Mouse (Mus musculus): ENCODE data around the gene Bcap31. TPM values are rescaled to one million over a fixed set of nuclear protein-coding genes. Genes with fewer than 3 reads are reported as not detected.
A peak's percentile ranks its signal among the peaks of the same experiment; 100 is the strongest.

Gene Bcap31
- polyA plus RNA-seq, 1 experiment, result 185 TPM

DNA sequence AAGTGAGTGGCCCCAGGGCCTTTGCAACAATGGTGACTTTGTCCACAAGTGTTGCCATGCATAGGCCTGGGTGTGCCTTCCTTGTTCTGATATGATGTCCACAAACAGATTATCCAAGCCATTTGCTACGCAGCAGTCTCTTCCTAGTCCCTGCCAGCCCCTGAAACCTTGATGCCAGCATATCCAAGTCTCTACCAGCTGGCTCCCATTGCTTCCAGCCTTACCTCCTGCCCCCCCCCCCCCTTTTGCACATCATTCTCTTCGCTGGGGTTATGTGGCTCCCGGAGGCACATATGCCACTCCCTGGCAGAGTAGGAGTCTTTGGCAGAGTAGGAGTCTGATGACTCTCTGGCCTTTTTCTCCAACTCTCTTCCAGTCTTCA is 55.7 kb downstream of the Bcap31 start:
- H3K36me3 ChIP-seq (ENCODE audit: control insufficient read depth, insufficient read depth), result no peaks in the 10 kb centered on the region
- peaks cover 9% of the 10 kb centered on the region for H3K27me3 ChIP-seq (ENCODE audit: control insufficient read depth, insufficient read depth, insufficient read length)
- no peak overlapping the region for H3K4me3 ChIP-seq (ENCODE audit: insufficient read depth, poor library complexity, severe bottlenecking)
- no peaks in the 10 kb centered on the region for H3K79me3 ChIP-seq (ENCODE audit: low read depth)
- TF ChIP-seq USF1 (IDR thresholded peaks at IDR 0.05; ENCODE audit: low read depth) (no peak), CEBPB (IDR thresholded peaks at IDR 0.05; ENCODE audit: low read depth) (no peak), MYOD1 (IDR thresholded peaks at IDR 0.05; ENCODE audit: control insufficient read depth, insufficient read length, low read depth) (no peak), MAX (IDR thresholded peaks at IDR 0.05) (no peak), MYOG (IDR thresholded peaks at IDR 0.05; ENCODE audit: control insufficient read depth, extremely low read depth, insufficient read length) (no peak), FOSL1 (IDR thresholded peaks at IDR 0.05; ENCODE audit: insufficient read depth, low read length, poor library complexity, severe bottlenecking) (no peak)
- H3ac ChIP-seq (ENCODE audit: control insufficient read depth, insufficient read length, low read depth), result no peak overlapping the region
- no peaks in the 10 kb centered on the region for H3K79me2 ChIP-seq (ENCODE audit: control insufficient read depth, insufficient read depth)

DNA sequence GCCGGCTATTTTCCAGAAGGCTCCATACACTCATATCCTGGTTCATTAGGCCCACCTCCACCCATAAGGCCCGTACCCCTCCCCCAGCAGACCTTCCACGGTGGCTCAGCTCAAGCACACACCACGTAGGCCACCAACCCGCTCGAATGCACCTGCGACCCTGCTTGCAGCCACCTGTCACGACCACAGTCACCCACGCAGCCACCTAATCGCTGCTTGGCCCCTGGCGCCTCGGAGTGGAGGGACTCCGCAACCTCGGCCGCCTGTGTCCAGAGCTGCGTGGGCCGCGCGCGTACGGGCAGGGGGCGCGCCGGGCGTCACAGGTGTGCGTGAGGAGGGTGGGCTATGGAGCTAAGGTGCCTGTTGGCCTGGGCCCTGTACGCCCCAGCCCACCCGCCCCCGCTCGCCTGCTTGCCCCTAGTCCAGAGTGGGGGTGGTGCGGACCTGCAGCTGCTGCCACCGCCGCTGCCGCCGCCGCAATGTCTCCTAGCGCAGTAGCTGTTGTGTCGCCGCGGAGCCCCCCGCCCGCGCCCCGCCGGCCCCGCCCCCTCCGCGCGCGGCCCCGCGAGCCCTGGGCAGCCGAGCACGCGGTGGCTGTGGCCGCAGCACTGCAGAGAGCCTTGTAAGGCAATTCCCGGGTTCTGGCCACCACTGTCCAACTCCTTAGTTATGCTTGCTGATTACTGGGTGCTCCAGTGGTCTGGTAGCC is 56.2 kb downstream of the Bcap31 start, which contains the start of gene Pnck:
Gene Pnck (minus strand): TSS at position 543 of the 709 bp plus-strand sequence.
- Histone ChIP-seq H3ac (ENCODE audit: control insufficient read depth, insufficient read length, low read depth) (no peak within 1 kb of the TSS), H3K4me3 (ENCODE audit: insufficient read depth, poor library complexity, severe bottlenecking) (no peak within 1 kb of the TSS), H3K36me3 (ENCODE audit: control insufficient read depth, insufficient read depth) (no peaks in the 10 kb centered on the region), H3K79me3 (ENCODE audit: low read depth) (no peaks in the 10 kb centered on the region), H3K27me3 (ENCODE audit: control insufficient read depth, insufficient read depth, insufficient read length) (peaks cover 9% of the 10 kb centered on the region), H3K79me2 (ENCODE audit: control insufficient read depth, insufficient read depth) (no peaks in the 10 kb centered on the region)
- TF ChIP-seq MYOD1 (IDR thresholded peaks at IDR 0.05; ENCODE audit: control insufficient read depth, insufficient read length, low read depth) (no peak), USF1 (IDR thresholded peaks at IDR 0.05; ENCODE audit: low read depth) (no peak), FOSL1 (IDR thresholded peaks at IDR 0.05; ENCODE audit: insufficient read depth, low read length, poor library complexity, severe bottlenecking) (no peak), CEBPB (IDR thresholded peaks at IDR 0.05; ENCODE audit: low read depth) (no peak), MYOG (IDR thresholded peaks at IDR 0.05; ENCODE audit: control insufficient read depth, extremely low read depth, insufficient read length) (no peak), CTCF (IDR thresholded peaks at IDR 0.05; ENCODE audit: control insufficient read depth, insufficient read depth, insufficient read length) (no peak), MAX (IDR thresholded peaks at IDR 0.05) (no peak)

DNA sequence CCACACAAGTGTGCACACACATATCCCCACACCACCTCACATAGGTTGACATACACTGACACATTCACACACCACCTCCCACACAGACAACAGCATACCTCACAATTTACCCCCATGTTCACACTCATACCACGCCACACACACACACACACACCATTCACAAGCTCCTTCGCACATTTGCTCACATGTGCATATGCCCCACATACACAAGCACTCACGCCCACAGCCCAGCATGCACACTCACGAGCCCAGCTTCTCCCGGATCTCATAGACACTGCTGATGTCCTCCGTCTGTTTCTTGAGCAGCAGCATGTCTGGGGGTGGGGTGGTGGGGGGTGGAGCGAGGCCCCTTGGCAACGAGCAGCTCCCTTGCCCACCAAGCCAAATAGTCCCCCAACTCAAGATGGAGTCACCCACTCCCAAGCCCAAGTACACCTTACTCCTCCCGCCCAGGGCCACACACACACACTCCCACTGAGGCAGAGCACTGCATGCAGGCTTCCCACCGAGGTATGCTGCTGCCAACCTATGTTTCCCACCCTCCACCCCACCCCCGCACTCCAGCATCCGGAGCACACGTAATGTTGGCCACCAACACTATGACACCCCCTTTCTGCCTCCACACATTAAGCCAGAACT is 56.9 kb downstream of the Bcap31 start:
- Histone ChIP-seq H3K79me3 (ENCODE audit: low read depth) (no peaks in the 10 kb centered on the region), H3ac (ENCODE audit: control insufficient read depth, insufficient read length, low read depth) (no peak overlapping the region), H3K79me2 (ENCODE audit: control insufficient read depth, insufficient read depth) (no peaks in the 10 kb centered on the region), H3K36me3 (ENCODE audit: control insufficient read depth, insufficient read depth) (no peaks in the 10 kb centered on the region), H3K27me3 (ENCODE audit: control insufficient read depth, insufficient read depth, insufficient read length) (peaks cover 9% of the 10 kb centered on the region), H3K4me3 (ENCODE audit: insufficient read depth, poor library complexity, severe bottlenecking) (no peak overlapping the region)
- TF ChIP-seq FOSL1 (IDR thresholded peaks at IDR 0.05; ENCODE audit: insufficient read depth, low read length, poor library complexity, severe bottlenecking) (no peak), CEBPB (IDR thresholded peaks at IDR 0.05; ENCODE audit: low read depth) (no peak), USF1 (IDR thresholded peaks at IDR 0.05; ENCODE audit: low read depth) (no peak), CTCF (IDR thresholded peaks at IDR 0.05; ENCODE audit: control insufficient read depth, insufficient read depth, insufficient read length) (no peak), MAX (IDR thresholded peaks at IDR 0.05) (no peak)

DNA sequence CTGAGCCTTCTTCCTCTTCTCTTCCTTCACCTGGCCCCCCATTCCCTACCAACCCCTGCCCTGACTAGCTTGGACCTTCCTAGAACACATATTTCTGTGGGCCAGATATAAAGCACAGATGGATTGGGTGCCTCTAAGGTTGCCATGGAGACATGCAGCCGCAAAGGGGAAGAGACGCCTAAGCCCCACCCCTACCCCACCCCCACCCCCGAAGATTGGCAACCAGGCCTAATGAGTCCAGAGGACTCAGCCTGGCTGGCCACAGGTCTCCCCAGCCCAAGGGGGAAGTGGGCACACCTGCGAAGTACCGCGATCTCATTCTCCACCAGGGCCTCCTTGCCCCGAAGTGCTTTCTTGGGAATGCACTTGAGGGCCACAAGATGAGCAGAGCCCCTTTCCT is 57.6 kb downstream of the Bcap31 start:
- Histone ChIP-seq H3K79me3 (ENCODE audit: low read depth) (no peaks in the 10 kb centered on the region), H3ac (ENCODE audit: control insufficient read depth, insufficient read length, low read depth) (no peak overlapping the region), H3K27me3 (ENCODE audit: control insufficient read depth, insufficient read depth, insufficient read length) (peaks cover 9% of the 10 kb centered on the region), H3K4me3 (ENCODE audit: insufficient read depth, poor library complexity, severe bottlenecking) (no peak overlapping the region), H3K79me2 (ENCODE audit: control insufficient read depth, insufficient read depth) (no peaks in the 10 kb centered on the region), H3K36me3 (ENCODE audit: control insufficient read depth, insufficient read depth) (no peaks in the 10 kb centered on the region)
- TF ChIP-seq USF1 (IDR thresholded peaks at IDR 0.05; ENCODE audit: low read depth), result no peak
- TF ChIP-seq CTCF (IDR thresholded peaks at IDR 0.05; ENCODE audit: control insufficient read depth, insufficient read depth, insufficient read length), result no peak
- TF ChIP-seq CEBPB (IDR thresholded peaks at IDR 0.05; ENCODE audit: low read depth), result no peak
- no peak for TF ChIP-seq MAX (IDR thresholded peaks at IDR 0.05)
- TF ChIP-seq MYOG (IDR thresholded peaks at IDR 0.05; ENCODE audit: control insufficient read depth, extremely low read depth, insufficient read length), result no peak
- no peak for TF ChIP-seq MYOD1 (IDR thresholded peaks at IDR 0.05; ENCODE audit: control insufficient read depth, insufficient read length, low read depth)
- TF ChIP-seq FOSL1 (IDR thresholded peaks at IDR 0.05; ENCODE audit: insufficient read depth, low read length, poor library complexity, severe bottlenecking), result no peak

DNA sequence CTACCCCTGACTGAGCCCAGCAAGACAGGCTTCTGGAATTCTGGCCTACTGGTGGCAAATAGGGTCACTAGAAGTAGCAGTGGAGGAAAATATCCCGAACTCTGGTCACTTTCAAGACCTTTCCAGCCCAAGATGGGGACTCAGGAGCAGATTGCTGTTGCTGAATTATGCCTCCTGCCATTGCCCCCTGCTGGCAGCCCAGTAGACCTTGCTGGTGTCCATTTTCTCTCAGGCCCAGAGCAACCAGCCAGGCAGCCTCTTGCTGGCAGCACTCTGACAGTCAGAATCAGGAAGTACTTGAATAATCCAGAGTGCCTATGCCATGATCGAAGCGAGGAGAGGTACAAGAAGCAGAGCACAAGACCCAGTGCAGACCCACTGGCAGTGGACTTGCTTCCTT is 60.4 kb downstream of the Bcap31 start:
- peaks cover 5% of the 10 kb centered on the region for H3K27me3 ChIP-seq (ENCODE audit: control insufficient read depth, insufficient read depth, insufficient read length)
- H3K79me2 ChIP-seq (ENCODE audit: control insufficient read depth, insufficient read depth), result no peaks in the 10 kb centered on the region
- H3K36me3 ChIP-seq (ENCODE audit: control insufficient read depth, insufficient read depth), result no peaks in the 10 kb centered on the region
- TF ChIP-seq CEBPB (IDR thresholded peaks at IDR 0.05; ENCODE audit: low read depth) (no peak), CTCF (IDR thresholded peaks at IDR 0.05; ENCODE audit: control insufficient read depth, insufficient read depth, insufficient read length) (peak; percentile 32), USF1 (IDR thresholded peaks at IDR 0.05; ENCODE audit: low read depth) (no peak), MAX (IDR thresholded peaks at IDR 0.05) (no peak), FOSL1 (IDR thresholded peaks at IDR 0.05; ENCODE audit: insufficient read depth, low read length, poor library complexity, severe bottlenecking) (no peak)
- H3ac ChIP-seq (ENCODE audit: control insufficient read depth, insufficient read length, low read depth), result no peak overlapping the region
- no peaks in the 10 kb centered on the region for H3K79me3 ChIP-seq (ENCODE audit: low read depth)
- no peak overlapping the region for H3K4me3 ChIP-seq (ENCODE audit: insufficient read depth, poor library complexity, severe bottlenecking)
